Mouse (Mus musculus) midbrain, embryonic 13.5 days (tissue): ENCODE data around the gene Slc12a4. TPM values are rescaled to one million over a fixed set of nuclear protein-coding genes. Genes with fewer than 3 reads are reported as not detected.
A peak's percentile ranks its signal among the peaks of the same experiment; 100 is the strongest.
"Not testable (repeated sequence)": the region's sequence is repeated elsewhere in the genome, so short reads cannot be mapped to it uniquely, and the experiment has no call there.

Source experiments
- ATAC-seq: fragments of 200-750 bp; cut with Nextera tagmentation; 2 replicates; pipeline ENCODE4 v1.8.0; 2017; ENCODE audit warnings: mild to moderate bottlenecking, moderate TSS enrichment, moderate library complexity
- H3K27ac ChIP-seq: fragments of 300-500 bp; sonication (generic); 2 replicates; pipeline ENCODE4 v1.5.1; 2015; ENCODE audit warnings: inconsistent platforms, mild to moderate bottlenecking, moderate library complexity
- H3K27me3 ChIP-seq: fragments of 300-500 bp; sonication (generic); 2 replicates; pipeline ENCODE4 v1.6.1; 2015; ENCODE audit warnings: mild to moderate bottlenecking, inconsistent platforms
- H3K36me3 ChIP-seq: fragments of 300-500 bp; sonication (generic); 2 replicates; pipeline ENCODE4 v1.6.1; 2015; ENCODE audit warnings: mild to moderate bottlenecking, inconsistent platforms
- H3K4me1 ChIP-seq: fragments of 300-500 bp; sonication (generic); replicated peaks from 2 replicates; pipeline ENCODE4 v1.6.1; 2015; ENCODE audit warnings: inconsistent platforms
- H3K4me2 ChIP-seq: fragments of 300-500 bp; sonication (generic); replicated peaks from 2 replicates; pipeline ENCODE4 v1.6.1; 2015; ENCODE audit warnings: moderate library complexity, mild to moderate bottlenecking, inconsistent platforms
- H3K4me3 ChIP-seq: fragments of 300-500 bp; sonication (generic); replicated peaks from 2 replicates; pipeline ENCODE4 v1.5.1; 2015; ENCODE audit warnings: mild to moderate bottlenecking, inconsistent platforms
- H3K9ac ChIP-seq: fragments of 300-500 bp; sonication (generic); replicated peaks from 2 replicates; pipeline ENCODE4 v1.6.1; 2015; ENCODE audit warnings: mild to moderate bottlenecking, inconsistent platforms
- H3K9me3 ChIP-seq: fragments of 300-500 bp; sonication (generic); 2 replicates; pipeline ENCODE4 v1.6.1; 2016; ENCODE audit warnings: mild to moderate bottlenecking, inconsistent platforms
- WGBS: fragments of 180-500 bp; shearing (Covaris S2); methylation state at CpG from one replicate; pipeline ENCODE4 v1.1.7; 2015; 5-methylcytosine and 5-hydroxymethylcytosine counted together
- polyA plus RNA-seq: library from polyadenylated mRNA; unstranded; fragments of >200 nt; fragmentation: Nextera tagmentation; extraction: Ambion mirVana; gene quantifications from 2 replicates; pipeline ENCODE4 v1.2.1, GENCODE M21; 2015

The Slc12a4 gene
- 5.2 and 5.6 TPM in 2 replicates for polyA plus RNA-seq

GRCm38 (mm10) chr8:105965905-105966341 lies at the start of gene Slc12a4:
Gene Slc12a4, minus strand, starts transcription at chr8:105966097.
- H3K4me2 ChIP-seq = peak within 1 kb of the TSS; percentile 63
- H3K36me3 ChIP-seq = no peaks in the 10 kb centered on the region
- H3K4me1 ChIP-seq = peaks cover 11% of the 10 kb centered on the region
- under 1% methylated on average over 44 of the region's 47 CpGs for WGBS
- peaks cover 39% of the 10 kb centered on the region for H3K27me3 ChIP-seq
- no peak within 1 kb of the TSS for H3K27ac ChIP-seq
- ATAC-seq = peak; percentile 67
- peak within 1 kb of the TSS; percentile 48 for H3K4me3 ChIP-seq
- peak within 1 kb of the TSS; percentile 53 for H3K9ac ChIP-seq
- no peaks in the 10 kb centered on the region for H3K9me3 ChIP-seq

GRCm38 (mm10) chr8:106012203-106012602 lies 46.3 kb upstream of the Slc12a4 start:
- not testable (repeated sequence) for ATAC-seq, H3K27me3 ChIP-seq, H3K27ac ChIP-seq, H3K9me3 ChIP-seq
- Histone ChIP-seq H3K4me1 (peaks cover 19% of the 10 kb centered on the region), H3K9ac (peak overlapping the region; percentile 90; the same call in 1 of the 2 replicates), H3K4me2 (peak overlapping the region; percentile 100), H3K36me3 (peaks cover 21% of the 10 kb centered on the region), H3K4me3 (peak overlapping the region; percentile 91)
- WGBS = 87% methylated on average over 8 of the region's 8 CpGs

GRCm38 (mm10) chr8:106011643-106011986 lies 45.7 kb upstream of the Slc12a4 start, which contains the start of gene Ddx28:
Gene Ddx28, minus strand, starts transcription at chr8:106011882.
- WGBS = 5% methylated on average over 6 of the region's 6 CpGs
- Histone ChIP-seq H3K27ac (peak within 1 kb of the TSS; percentile 61), H3K4me3 (peak within 1 kb of the TSS; percentile 91), H3K9me3 (no peaks in the 10 kb centered on the region), H3K9ac (peak within 1 kb of the TSS; percentile 90), H3K27me3 (no peaks in the 10 kb centered on the region), H3K4me2 (peak within 1 kb of the TSS; percentile 100), H3K36me3 (peaks cover 17% of the 10 kb centered on the region), H3K4me1 (peaks cover 19% of the 10 kb centered on the region)
- no peak for ATAC-seq

GRCm38 (mm10) chr8:106010748-106011642 lies 45.1 kb upstream of the Slc12a4 start:
- Histone ChIP-seq H3K27me3 (no peaks in the 10 kb centered on the region), H3K9ac (peak overlapping the region; percentile 90), H3K36me3 (peaks cover 12% of the 10 kb centered on the region), H3K4me3 (peak overlapping the region; percentile 91), H3K9me3 (no peaks in the 10 kb centered on the region), H3K4me2 (peak overlapping the region; percentile 100), H3K27ac (peak overlapping the region; percentile 61), H3K4me1 (peaks cover 19% of the 10 kb centered on the region)
- peak; percentile 97 for ATAC-seq
- WGBS = under 1% methylated on average over 74 of the region's 74 CpGs

GRCm38 (mm10) chr8:106007891-106008290 lies 42.0 kb upstream of the Slc12a4 start:
- H3K27me3 ChIP-seq, H3K27ac ChIP-seq, H3K4me2 ChIP-seq, H3K4me3 ChIP-seq, H3K9me3 ChIP-seq, ATAC-seq, H3K9ac ChIP-seq, H3K36me3 ChIP-seq: not testable (repeated sequence)
- H3K4me1 ChIP-seq = peaks cover 19% of the 10 kb centered on the region
- 67% methylated on average over 3 of the region's 3 CpGs for WGBS

GRCm38 (mm10) chr8:106007135-106007534 lies 41.2 kb upstream of the Slc12a4 start:
- Histone ChIP-seq H3K36me3 (0 out of 2 replicates have a peak, but pooled peaks cover 7% of the 10 kb centered on the region), H3K9ac (no peak overlapping the region), H3K4me2 (no peak overlapping the region), H3K27ac (no peak overlapping the region), H3K4me3 (no peak overlapping the region), H3K4me1 (peaks cover 19% of the 10 kb centered on the region), H3K9me3 (no peaks in the 10 kb centered on the region), H3K27me3 (no peaks in the 10 kb centered on the region)
- 82% methylated on average over 3 of the region's 3 CpGs for WGBS
- no peak for ATAC-seq

- Histone ChIP-seq H3K9me3 (no peaks in the 10 kb centered on the region), H3K27ac (no peak overlapping the region), H3K4me2 (no peak overlapping the region), H3K4me1 (peaks cover 13% of the 10 kb centered on the region), H3K36me3 (0 out of 2 replicates have a peak, but pooled peaks cover 7% of the 10 kb centered on the region), H3K9ac (no peak overlapping the region), H3K4me3 (no peak overlapping the region), H3K27me3 (no peaks in the 10 kb centered on the region)
- 93% methylated on average over 4 of the region's 4 CpGs for WGBS
- ATAC-seq = no peak
Measured at GRCm38 (mm10) chr8:106006413-106006812, 40.5 kb upstream of the Slc12a4 start.

GRCm38 (mm10) chr8:106005875-106006274 lies 40.0 kb upstream of the Slc12a4 start, which contains the start of gene Dpep2nb:
Gene Dpep2nb, minus strand, starts transcription at chr8:106005975.
- no peak within 1 kb of the TSS for H3K4me2 ChIP-seq
- 85% methylated on average over 4 of the region's 4 CpGs for WGBS
- 0 out of 2 replicates have a peak, but pooled peaks cover 4% of the 10 kb centered on the region for H3K27me3 ChIP-seq
- H3K4me3 ChIP-seq = no peak within 1 kb of the TSS
- H3K9me3 ChIP-seq = no peaks in the 10 kb centered on the region
- no peak for ATAC-seq
- H3K9ac ChIP-seq = no peak within 1 kb of the TSS
- H3K4me1 ChIP-seq = peaks cover 13% of the 10 kb centered on the region
- 0 out of 2 replicates have a peak, but pooled peaks cover 7% of the 10 kb centered on the region for H3K36me3 ChIP-seq
- no peak within 1 kb of the TSS for H3K27ac ChIP-seq

- 81% methylated on average over 8 of the region's 8 CpGs for WGBS
- Histone ChIP-seq H3K9ac (no peak overlapping the region), H3K9me3 (no peaks in the 10 kb centered on the region), H3K36me3 (0 out of 2 replicates have a peak, but pooled peaks cover 7% of the 10 kb centered on the region), H3K4me2 (no peak overlapping the region), H3K4me3 (no peak overlapping the region), H3K27me3 (0 out of 2 replicates have a peak, but pooled peaks cover 4% of the 10 kb centered on the region), H3K27ac (no peak overlapping the region), H3K4me1 (peaks cover 2% of the 10 kb centered on the region; the same call in 1 of the 2 replicates)
- ATAC-seq = no peak
Measured at GRCm38 (mm10) chr8:106004538-106005207, 38.8 kb upstream of the Slc12a4 start.

- Histone ChIP-seq H3K36me3 (no peaks in the 10 kb centered on the region), H3K4me3 (no peak overlapping the region), H3K4me1 (no peaks in the 10 kb centered on the region), H3K4me2 (no peak overlapping the region), H3K9ac (no peak overlapping the region), H3K27me3 (0 out of 2 replicates have a peak, but pooled peaks cover 4% of the 10 kb centered on the region), H3K9me3 (no peaks in the 10 kb centered on the region), H3K27ac (no peak overlapping the region)
- WGBS = 90% methylated on average over 4 of the region's 4 CpGs
- no peak for ATAC-seq
Measured at GRCm38 (mm10) chr8:106001908-106002307, 36.0 kb upstream of the Slc12a4 start.

GRCm38 (mm10) chr8:105998971-105999370 lies 33.1 kb upstream of the Slc12a4 start:
- WGBS = 89% methylated on average over 2 of the region's 2 CpGs
- Histone ChIP-seq H3K27me3 (0 out of 2 replicates have a peak, but pooled peaks cover 4% of the 10 kb centered on the region), H3K4me1 (no peaks in the 10 kb centered on the region), H3K4me2 (no peak overlapping the region), H3K36me3 (no peaks in the 10 kb centered on the region), H3K9ac (no peak overlapping the region), H3K9me3 (no peaks in the 10 kb centered on the region), H3K27ac (no peak overlapping the region), H3K4me3 (no peak overlapping the region)
- ATAC-seq = no peak

- no peak for ATAC-seq
Measured at GRCm38 (mm10) chr8:105996359-105996758, 30.5 kb upstream of the Slc12a4 start.

More at GRCm38 (mm10) chr8:105996359-105996758, 30.5 kb upstream of the Slc12a4 start:
- Histone ChIP-seq H3K27ac (no peak overlapping the region), H3K4me3 (no peak overlapping the region), H3K9ac (no peak overlapping the region), H3K4me2 (no peak overlapping the region), H3K36me3 (no peaks in the 10 kb centered on the region), H3K27me3 (0 out of 2 replicates have a peak, but pooled peaks cover 4% of the 10 kb centered on the region), H3K4me1 (no peaks in the 10 kb centered on the region), H3K9me3 (no peaks in the 10 kb centered on the region)
- 72% methylated on average over 7 of the region's 7 CpGs for WGBS
